Mouse (Mus musculus): ENCODE data around the gene Olfr1020. TPM values are rescaled to one million over a fixed set of nuclear protein-coding genes. Genes with fewer than 3 reads are reported as not detected.

Olfr1020 gene
- total RNA-seq (2021) = not detected

GRCm38 (mm10) chr2:85846730-85847129, at the start of gene Olfr1020:
Olfr1020 (plus strand) TSS chr2:85847030.
- DNase-seq = no peak

GRCm38 (mm10) chr2:85802444-85802843, 44.4 kb upstream of the Olfr1020 start, which contains the start of gene Olfr1016:
Olfr1016 (minus strand) TSS chr2:85802544.
- DNase-seq = no peak

GRCm38 (mm10) chr2:85804501-85804900, 42.3 kb upstream of the Olfr1020 start:
- DNase-seq = no peak

GRCm38 (mm10) chr2:85818179-85818578, 28.7 kb upstream of the Olfr1020 start, which contains the start of gene Olfr1018:
Olfr1018 (plus strand) TSS chr2:85818479.
- no peak for DNase-seq

GRCm38 (mm10) chr2:85845383-85845782, 1.4 kb upstream of the Olfr1020 start, which contains the start of gene Olfr1019:
Olfr1019 (minus strand) TSS chr2:85845483.
- no peak for DNase-seq

- no peak for DNase-seq
These were observed 21.5 kb downstream of the Olfr1020 start, which contains the start of gene Olfr1022 for GRCm38 (mm10) chr2:85868294-85868693. Olfr1022 (plus strand) TSS chr2:85868594.

GRCm38 (mm10) chr2:85885340-85885739, 38.5 kb downstream of the Olfr1020 start, which contains the start of gene Olfr1023:
Olfr1023 (plus strand) TSS chr2:85885640.
- no peak for DNase-seq

Other genes with a start within 250 kb of the Olfr1020 start
- gene Olfr1000, start 235.1 kb upstream of the Olfr1020 start, total RNA-seq (2021) = not detected
- gene Olfr1002, start 196.3 kb upstream of the Olfr1020 start, total RNA-seq (2021) = not detected
- gene Olfr154, start 182.6 kb upstream of the Olfr1020 start, total RNA-seq (2021) = not detected
- not detected for gene Olfr1006, start 168.3 kb upstream of the Olfr1020 start, total RNA-seq (2021)
- not detected for gene Olfr1008, start 157.6 kb upstream of the Olfr1020 start, total RNA-seq (2021)
- gene Olfr1009, start 131.6 kb upstream of the Olfr1020 start, total RNA-seq (2021) = not detected
- gene Olfr1012, start 84.3 kb upstream of the Olfr1020 start, total RNA-seq (2021) = not detected
- gene Olfr1013, start 79.9 kb upstream of the Olfr1020 start, total RNA-seq (2021) = not detected
- not detected for gene Olfr1014, start 74.3 kb upstream of the Olfr1020 start, total RNA-seq (2021)
- not detected for gene Olfr1015, start 65.0 kb upstream of the Olfr1020 start, total RNA-seq (2021)
- not detected for gene Olfr1016, start 44.5 kb upstream of the Olfr1020 start, total RNA-seq (2021)
- not detected for gene Olfr1018, start 28.6 kb upstream of the Olfr1020 start, total RNA-seq (2021)
- gene Olfr1019, start 1.5 kb upstream of the Olfr1020 start, total RNA-seq (2021) = not detected
- gene Olfr1022, start 21.6 kb downstream of the Olfr1020 start, total RNA-seq (2021) = not detected
- gene Olfr1023, start 38.6 kb downstream of the Olfr1020 start, total RNA-seq (2021) = not detected
- gene Olfr1024, start 58.0 kb downstream of the Olfr1020 start, total RNA-seq (2021) = not detected
- not detected for gene Olfr1025-ps1, start 68.2 kb downstream of the Olfr1020 start, total RNA-seq (2021)
- not detected for gene Olfr1026, start 74.5 kb downstream of the Olfr1020 start, total RNA-seq (2021)
- not detected for gene Olfr1028, start 103.4 kb downstream of the Olfr1020 start, total RNA-seq (2021)
- not detected for gene Olfr1029, start 126.9 kb downstream of the Olfr1020 start, total RNA-seq (2021)
- gene Olfr1030, start 132.2 kb downstream of the Olfr1020 start, total RNA-seq (2021) = not detected
- gene Olfr1031, start 143.3 kb downstream of the Olfr1020 start, total RNA-seq (2021) = not detected
- not detected for gene Olfr1032, start 158.5 kb downstream of the Olfr1020 start, total RNA-seq (2021)
- 1 to 10 TPM in 1 of 2 experiments, under 1 TPM in 1; 0.43 to 1.1 TPM for gene Olfr1033, start 173.6 kb downstream of the Olfr1020 start, total RNA-seq (2021)
- gene Olfr1034, start 198.8 kb downstream of the Olfr1020 start, total RNA-seq (2021) = under 1 TPM in 1 of 2 experiments, not detected in 1; 0.07 TPM
- not detected for gene Olfr1036, start 227.0 kb downstream of the Olfr1020 start, total RNA-seq (2021)
- not detected for gene Olfr1037, start 240.4 kb downstream of the Olfr1020 start, total RNA-seq (2021)